Mouse (Mus musculus) E14TG2a.4 (cell line): ENCODE measurements at regions not wholly inside any gene's neighbourhood (a gene's known extent, or its start where the extent isn't known, plus 50 kb on each side); places are given as distances from the start of the nearest gene placed in this dataset.

Experiments
- CTCF ChIP-seq: conservative IDR thresholded peaks from 2 replicates; pipeline ENCODE4 v1.5.1; 2014; ENCODE audit warnings: low read length
- POU5F1 ChIP-seq: IDR thresholded peaks from 2 replicates; pipeline ENCODE4 v1.6.1; 2014; ENCODE audit warnings: low read length, borderline replicate concordance

DNA sequence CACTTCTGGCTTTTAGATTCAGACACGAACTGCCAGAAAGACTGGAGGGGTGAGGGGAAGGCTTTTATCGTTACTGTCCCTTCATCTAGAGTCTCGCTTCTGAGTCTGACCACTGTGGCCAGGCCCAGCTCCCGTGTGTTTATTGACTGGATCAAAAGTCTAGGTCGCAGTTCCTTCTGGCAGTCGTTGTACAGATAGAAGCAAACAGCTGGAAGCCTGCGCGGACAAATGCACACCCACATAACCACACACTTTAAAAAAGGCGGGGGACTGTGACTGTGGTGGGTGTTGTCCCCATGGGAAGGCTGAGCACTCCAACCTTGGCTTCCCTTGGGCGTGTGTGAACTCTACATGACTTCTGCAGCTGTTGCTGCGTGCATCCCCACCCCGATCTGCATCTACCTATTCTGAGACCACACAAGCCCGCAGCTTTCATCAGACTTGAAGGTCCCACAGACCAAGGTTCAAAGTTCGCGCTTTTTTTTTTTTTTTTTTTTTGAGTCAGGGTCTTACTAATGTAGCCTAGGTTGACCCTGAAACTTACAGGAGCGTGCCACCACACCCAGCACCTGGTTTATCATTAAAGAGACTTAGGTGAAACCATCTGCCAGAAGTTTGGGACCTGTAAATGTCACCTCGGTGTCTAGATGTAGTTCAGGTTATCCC, 54.5 kb upstream of the Hes1 start:
- no peak for TF ChIP-seq CTCF
- TF ChIP-seq POU5F1, result no peak
